Mouse (Mus musculus) adrenal gland, postnatal 10 days (tissue): ENCODE measurements around the gene Mark3. TPM values are rescaled to one million over a fixed set of nuclear protein-coding genes. Genes with fewer than 3 reads are reported as not detected.
A peak's percentile ranks its signal among the peaks of the same experiment; 100 is the strongest.
"Not testable (repeated sequence)": the region's sequence is repeated elsewhere in the genome, so short reads cannot be mapped to it uniquely, and the experiment has no call there.

Experiments used
- DNase-seq: peaks from one replicate; pipeline ENCODE4 v3.0.0; 2021; ENCODE audit warnings: mixed read lengths
- total RNA-seq, 2 experiments: library from RNA; stranded (reverse); gene quantifications; 2 replicates each; pipeline ENCODE4 v1.2.3; 2021

The Mark3 gene
- total RNA-seq, 2 experiments from 2014 or later, result 84.9 to 94.1 TPM

DNA sequence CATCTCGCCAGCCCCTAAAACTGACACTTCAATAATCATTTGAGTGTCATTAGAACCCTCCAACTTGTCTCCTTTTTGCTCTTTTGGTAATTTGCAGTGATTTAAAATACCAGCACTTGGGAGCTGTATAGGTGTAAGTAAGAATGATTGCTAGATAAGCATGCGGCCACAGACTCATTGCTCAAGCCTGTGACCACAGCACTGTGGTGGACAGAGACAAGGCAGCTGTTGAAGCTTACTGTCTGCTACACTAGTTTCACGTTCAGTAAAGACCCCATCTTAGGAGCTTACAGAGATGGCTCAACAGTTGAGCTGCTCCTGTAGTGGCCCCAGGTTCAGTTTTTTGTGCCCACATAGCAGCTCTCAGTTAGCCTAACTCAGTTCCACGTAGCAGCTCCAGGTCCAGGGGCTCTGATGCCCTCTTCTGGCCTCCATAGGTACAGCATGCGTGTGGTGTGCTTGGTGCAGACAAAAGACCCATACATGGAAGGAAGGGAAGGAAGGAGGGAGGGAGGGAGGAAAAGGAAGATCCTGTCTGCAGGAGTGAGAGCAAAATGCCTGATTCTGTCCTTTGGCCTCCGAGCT is 73.8 kb downstream of the Mark3 start:
- DNase-seq, result peak; percentile 76

GRCm38 (mm10) chr12:111652953-111653352 is 78.6 kb downstream of the Mark3 start:
- no peak for DNase-seq

- peak; percentile 79 for DNase-seq
Observed at GRCm38 (mm10) chr12:111653434-111653833, 79.1 kb downstream of the Mark3 start.

DNA sequence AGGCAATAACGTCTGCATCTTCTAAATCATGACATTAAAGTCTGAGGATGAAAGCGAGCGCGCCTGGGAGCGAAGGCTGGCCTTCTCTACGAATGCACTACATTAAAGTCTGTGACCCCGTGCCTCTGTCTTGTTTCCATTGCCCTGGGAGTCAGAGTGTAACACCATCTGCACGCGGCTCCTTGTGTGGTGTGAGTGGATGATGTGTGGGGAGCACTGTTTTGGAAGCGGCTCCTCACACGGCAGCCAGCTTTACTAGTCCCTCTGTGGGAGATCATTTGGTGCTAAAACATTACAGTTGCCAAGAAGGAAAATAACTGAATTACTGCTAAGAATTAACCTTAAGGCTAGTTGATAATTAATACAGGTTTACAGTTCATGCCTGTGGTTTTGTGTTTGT is 81.4 kb downstream of the Mark3 start:
- DNase-seq, result no peak

- no peak for DNase-seq
Observed at GRCm38 (mm10) chr12:111659331-111659730, 85.0 kb downstream of the Mark3 start.

DNA sequence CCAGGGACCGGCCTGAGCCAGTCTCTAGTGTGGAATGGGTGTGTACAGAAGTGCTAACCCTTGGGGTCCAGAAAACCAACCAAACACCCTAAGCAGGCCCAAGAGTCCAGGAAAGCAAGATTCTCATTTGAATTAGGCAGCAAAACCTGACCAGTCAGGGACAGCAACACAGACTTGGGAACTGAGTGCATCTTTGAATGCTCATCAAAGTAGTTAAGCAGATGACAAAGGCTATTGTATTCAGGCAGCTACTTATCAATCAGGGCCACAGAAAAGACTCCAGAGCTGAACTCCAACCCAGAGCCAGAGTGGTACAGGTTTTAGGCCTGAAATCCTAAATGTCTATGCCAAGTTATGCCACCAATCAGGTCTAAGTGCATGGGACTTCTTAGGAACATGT is 86.3 kb downstream of the Mark3 start:
- DNase-seq, result no peak

DNA sequence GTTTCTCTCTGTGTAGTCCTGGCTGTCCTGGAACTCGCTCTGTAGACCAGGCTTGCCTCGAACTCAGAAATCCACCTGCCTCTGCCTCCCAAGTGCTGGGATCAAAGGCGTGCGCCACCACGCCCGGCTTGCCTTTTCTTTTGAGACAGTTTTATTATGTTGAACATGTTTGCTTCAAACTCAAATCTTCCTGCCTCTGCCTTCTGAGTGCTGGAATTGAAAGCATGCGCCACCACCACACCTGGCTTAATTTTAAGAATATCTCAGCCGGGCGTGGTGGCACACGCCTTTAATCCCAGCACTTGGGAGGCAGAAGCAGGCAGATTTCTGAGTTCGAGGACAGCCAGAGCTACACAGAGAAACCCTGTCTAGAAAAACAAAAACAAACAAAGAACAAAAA is 87.2 kb downstream of the Mark3 start:
- DNase-seq, result not testable (repeated sequence)

GRCm38 (mm10) chr12:111663228-111664143 is 89.2 kb downstream of the Mark3 start:
- no peak for DNase-seq

DNA sequence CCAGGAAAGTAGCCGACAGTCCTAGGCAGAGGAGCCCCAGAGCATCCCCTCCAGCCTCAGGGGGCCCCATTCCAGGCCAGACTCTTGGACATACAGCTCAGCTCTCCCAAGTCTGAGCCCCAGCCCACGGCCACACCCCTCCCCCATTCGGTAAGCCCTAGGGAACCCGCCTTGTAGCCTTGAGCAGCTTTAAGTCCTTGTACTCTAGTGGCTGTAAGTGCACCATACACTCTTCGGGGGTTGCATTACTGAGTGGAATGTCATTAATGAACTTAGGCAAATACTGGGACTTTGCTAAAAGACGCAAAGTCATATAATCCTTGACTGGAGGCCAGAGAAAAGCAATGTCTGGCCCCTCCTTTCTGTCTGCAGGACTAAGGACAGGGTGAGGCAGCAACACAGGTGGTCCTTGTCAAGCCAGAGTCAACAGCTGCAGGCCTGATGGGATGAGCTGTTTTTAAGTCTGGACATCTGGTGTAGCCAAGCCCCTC is 89.9 kb downstream of the Mark3 start:
- DNase-seq, result peak; percentile 45

GRCm38 (mm10) chr12:111665041-111665880 is 90.9 kb downstream of the Mark3 start:
- DNase-seq, result no peak

- no peak for DNase-seq
Observed at GRCm38 (mm10) chr12:111666380-111666779, 92.1 kb downstream of the Mark3 start.

DNA sequence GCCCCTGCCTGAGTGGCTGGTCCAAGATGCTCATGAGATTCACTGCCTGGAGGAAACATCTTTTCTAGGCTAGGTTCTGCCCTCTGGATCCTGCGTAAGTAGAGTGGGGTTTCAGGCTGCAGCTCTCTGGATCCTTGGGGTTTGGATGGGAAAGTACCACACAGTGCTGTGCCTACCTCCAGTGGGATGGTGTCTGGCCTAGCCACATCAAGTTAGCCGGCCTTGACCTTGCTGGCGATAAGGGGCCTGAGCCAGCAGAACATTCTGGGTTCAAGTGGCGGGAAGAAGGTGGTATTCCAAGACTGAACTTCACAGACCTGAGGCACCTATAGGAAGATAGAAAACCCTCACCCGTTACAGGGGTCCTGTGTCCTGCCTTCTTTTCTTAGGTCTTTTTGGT is 93.1 kb downstream of the Mark3 start:
- DNase-seq, result no peak

DNA sequence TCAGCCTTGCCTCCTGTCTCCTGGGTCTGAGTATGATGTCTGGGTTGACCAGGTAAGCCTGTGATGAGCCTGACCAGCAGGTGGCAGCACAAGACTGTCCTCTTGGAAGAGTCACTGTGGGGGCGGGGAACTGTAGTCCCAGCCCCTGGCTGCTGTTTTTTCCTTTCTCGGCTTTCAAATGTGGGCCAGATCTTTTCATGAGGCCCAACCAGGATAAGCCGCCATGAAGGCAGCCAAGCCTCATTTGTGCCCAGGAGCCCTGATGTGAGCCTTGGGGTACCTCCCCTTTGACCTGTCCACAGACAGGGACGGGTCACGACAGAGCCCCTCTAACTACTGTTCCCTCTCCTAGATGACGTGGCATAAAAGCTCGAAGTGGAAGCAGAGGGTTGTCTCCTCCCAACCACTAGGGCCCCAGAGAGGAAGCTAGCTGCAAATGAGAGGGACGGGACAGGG is 94.2 kb downstream of the Mark3 start:
- DNase-seq, result peak; percentile 98

- DNase-seq, result peak; percentile 32
Observed at GRCm38 (mm10) chr12:111669000-111669788, 94.9 kb downstream of the Mark3 start.

GRCm38 (mm10) chr12:111669961-111670360 is 95.6 kb downstream of the Mark3 start:
- no peak for DNase-seq

GRCm38 (mm10) chr12:111670371-111670971 is 96.1 kb downstream of the Mark3 start:
- peak; percentile 68 for DNase-seq

GRCm38 (mm10) chr12:111670976-111671375 is 96.7 kb downstream of the Mark3 start:
- DNase-seq, result no peak

- peak; percentile 63 for DNase-seq
Observed at GRCm38 (mm10) chr12:111671431-111671902, 97.1 kb downstream of the Mark3 start.

GRCm38 (mm10) chr12:111672176-111672575 is 97.9 kb downstream of the Mark3 start, which contains the start of gene Ckb:
Gene Ckb, minus strand, starts transcription at chr12:111672338.
- peak; percentile 86 for DNase-seq

GRCm38 (mm10) chr12:111672581-111672980 is 98.3 kb downstream of the Mark3 start:
- no peak for DNase-seq
